Mouse (Mus musculus): Measurements from ENCODE around the gene Sdc1.

Sdc1 gene

GRCm38 (mm10) chr12:8784189-8784588 is 13.1 kb downstream of the Sdc1 start:
- DNase-seq, result no peak

- DNase-seq, result no peak
These were observed 15.4 kb downstream of the Sdc1 start for GRCm38 (mm10) chr12:8786476-8786875.

GRCm38 (mm10) chr12:8786984-8787730 is 16.0 kb downstream of the Sdc1 start:
- peak; percentile 31 for DNase-seq

- DNase-seq, result peak; percentile 36
These were observed 17.3 kb downstream of the Sdc1 start for GRCm38 (mm10) chr12:8788469-8788868.

GRCm38 (mm10) chr12:8790615-8791014 is 19.5 kb downstream of the Sdc1 start:
- peak; percentile 75 for DNase-seq

GRCm38 (mm10) chr12:8793410-8794051 is 22.4 kb downstream of the Sdc1 start:
- DNase-seq, result no peak

GRCm38 (mm10) chr12:8797936-8798335 is 26.8 kb downstream of the Sdc1 start:
- no peak for DNase-seq

GRCm38 (mm10) chr12:8798486-8799020 is 27.4 kb downstream of the Sdc1 start:
- peak; percentile 68 for DNase-seq

GRCm38 (mm10) chr12:8803421-8804076 is 32.4 kb downstream of the Sdc1 start:
- no peak for DNase-seq

GRCm38 (mm10) chr12:8804077-8804456 is 32.9 kb downstream of the Sdc1 start:
- DNase-seq, result no peak

GRCm38 (mm10) chr12:8804934-8805722 is 34.0 kb downstream of the Sdc1 start:
- DNase-seq, result no peak

GRCm38 (mm10) chr12:8809086-8809485 is 38.0 kb downstream of the Sdc1 start:
- DNase-seq, result peak; percentile 86

- DNase-seq, result no peak
These were observed 38.5 kb downstream of the Sdc1 start for GRCm38 (mm10) chr12:8809626-8810025.

GRCm38 (mm10) chr12:8810966-8811365 is 39.8 kb downstream of the Sdc1 start:
- DNase-seq, result peak; percentile 68

- DNase-seq, result peak; percentile 85
These were observed 40.3 kb downstream of the Sdc1 start for GRCm38 (mm10) chr12:8811441-8811871.

- DNase-seq, result peak; percentile 74
These were observed 40.9 kb downstream of the Sdc1 start for GRCm38 (mm10) chr12:8811894-8812560.

- DNase-seq, result peak; percentile 49
These were observed 46.5 kb downstream of the Sdc1 start for GRCm38 (mm10) chr12:8817467-8818232.

- DNase-seq, result no peak
These were observed 47.1 kb downstream of the Sdc1 start for GRCm38 (mm10) chr12:8818233-8818672.

- DNase-seq, result no peak
These were observed 54.0 kb downstream of the Sdc1 start for GRCm38 (mm10) chr12:8824995-8825703.

- no peak for DNase-seq
These were observed 56.0 kb downstream of the Sdc1 start for GRCm38 (mm10) chr12:8827014-8827715.
